Mouse (Mus musculus): ENCODE results near the gene Fahd1. TPM values are rescaled to one million over a fixed set of nuclear protein-coding genes. Genes with fewer than 3 reads are reported as not detected.
A peak's percentile ranks its signal among the peaks of the same experiment; 100 is the strongest.

Gene Fahd1
- polyA plus RNA-seq (2015; fragmentation: Nextera tagmentation; extraction: Ambion mirVana): 46.3 and 47.3 TPM in 2 replicates

DNA sequence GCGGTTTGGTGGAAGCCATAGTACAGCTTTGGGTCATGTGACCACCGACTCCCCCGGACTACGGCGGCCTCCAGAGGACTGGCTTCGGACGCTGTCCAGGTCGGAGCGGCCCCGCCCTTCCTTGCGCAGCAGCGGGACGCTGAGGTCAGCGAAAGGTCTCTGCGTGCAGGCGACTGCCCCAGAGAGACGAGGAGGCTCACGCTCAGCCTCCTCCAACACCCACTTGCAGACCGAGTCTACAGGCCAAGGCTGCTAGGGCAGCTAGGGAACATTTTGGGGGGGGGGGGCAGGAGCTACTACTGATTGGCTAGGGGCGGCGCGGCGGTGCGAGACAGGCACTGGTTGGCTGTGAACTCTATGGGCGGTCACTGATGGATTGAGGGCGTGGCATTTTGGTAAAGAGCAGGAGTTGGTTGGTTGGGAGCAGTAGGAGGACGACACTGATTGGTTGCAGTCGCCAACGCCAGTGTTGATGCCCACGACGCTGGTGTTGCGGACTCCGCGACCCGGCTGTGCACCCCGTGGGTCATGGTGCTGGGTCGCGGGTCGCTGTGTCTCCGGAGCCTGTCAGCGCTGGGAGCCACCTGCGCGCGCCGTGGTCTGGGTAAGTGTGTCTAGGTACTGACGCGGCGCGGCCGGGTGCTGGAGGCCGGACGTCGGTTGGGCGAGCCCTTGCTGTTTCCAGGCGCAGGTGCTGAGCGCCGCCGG is at the start of gene Fahd1:
Gene Fahd1 (minus strand): TSS at position 300 of the 708 bp plus-strand sequence.
- Histone ChIP-seq H3K9me3 (replicated peaks; ENCODE audit: control insufficient read depth, low read length) (no peaks in the 10 kb centered on the region), H3K36me3 (ENCODE audit: control insufficient read depth, insufficient read depth) (peaks cover 20% of the 10 kb centered on the region), H3K9ac (ENCODE audit: low read depth, low read length) (peak within 1 kb of the TSS; percentile 93), H3K27ac (ENCODE audit: low read length) (peak within 1 kb of the TSS; percentile 99), H3K4me3 (ENCODE audit: low read depth, low read length) (peak within 1 kb of the TSS; percentile 98), H3K4me2 (ENCODE audit: low read depth, low read length) (peak within 1 kb of the TSS; percentile 87), H3K4me1 (ENCODE audit: control insufficient read depth, low read depth, low read length) (peaks cover 15% of the 10 kb centered on the region), H3K27me3 (ENCODE audit: control insufficient read depth, insufficient read depth, low read depth, low read length) (no peaks in the 10 kb centered on the region)
- peak; percentile 89 for ATAC-seq (ENCODE audit: low read depth)
- under 1% methylated on average over 58 of the region's 58 CpGs for WGBS (ENCODE audit: insufficient replicate concordance)

DNA sequence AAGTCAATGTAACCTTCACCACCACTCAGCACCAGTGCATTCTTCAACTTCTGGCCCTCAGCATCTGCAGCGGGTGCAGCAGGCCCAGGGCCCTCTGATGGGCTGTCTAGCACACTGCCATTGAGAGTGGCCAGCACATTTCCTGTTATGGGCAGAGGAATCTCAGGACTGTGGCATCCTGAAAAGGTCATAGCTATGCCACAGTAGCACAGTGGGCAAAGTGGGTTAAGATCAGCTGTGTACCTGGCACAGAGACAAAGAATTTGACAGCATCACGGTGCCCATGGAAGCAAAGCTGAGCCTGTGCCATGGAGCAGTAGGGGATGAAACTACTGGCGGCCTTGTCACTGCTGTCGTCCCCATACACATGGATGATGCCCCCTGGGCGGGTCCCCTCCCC is 49.0 kb upstream of the Fahd1 start:
- H3K9ac ChIP-seq (ENCODE audit: low read depth, low read length): no peak overlapping the region
- H3K4me3 ChIP-seq (ENCODE audit: low read depth, low read length): no peak overlapping the region
- no peaks in the 10 kb centered on the region for H3K9me3 ChIP-seq (replicated peaks; ENCODE audit: control insufficient read depth, low read length)
- WGBS (ENCODE audit: insufficient replicate concordance): 69% methylated on average over 5 of the region's 5 CpGs
- peaks cover 55% of the 10 kb centered on the region for H3K4me1 ChIP-seq (ENCODE audit: control insufficient read depth, low read depth, low read length)
- no peak for ATAC-seq (ENCODE audit: low read depth)
- H3K27ac ChIP-seq (ENCODE audit: low read length): 0 out of 2 replicates have a peak overlapping the region, but pooled peaks have one; percentile 23
- peaks cover 50% of the 10 kb centered on the region for H3K36me3 ChIP-seq (ENCODE audit: control insufficient read depth, insufficient read depth)
- no peaks in the 10 kb centered on the region for H3K27me3 ChIP-seq (ENCODE audit: control insufficient read depth, insufficient read depth, low read depth, low read length)
- no peak overlapping the region for H3K4me2 ChIP-seq (ENCODE audit: low read depth, low read length)

DNA sequence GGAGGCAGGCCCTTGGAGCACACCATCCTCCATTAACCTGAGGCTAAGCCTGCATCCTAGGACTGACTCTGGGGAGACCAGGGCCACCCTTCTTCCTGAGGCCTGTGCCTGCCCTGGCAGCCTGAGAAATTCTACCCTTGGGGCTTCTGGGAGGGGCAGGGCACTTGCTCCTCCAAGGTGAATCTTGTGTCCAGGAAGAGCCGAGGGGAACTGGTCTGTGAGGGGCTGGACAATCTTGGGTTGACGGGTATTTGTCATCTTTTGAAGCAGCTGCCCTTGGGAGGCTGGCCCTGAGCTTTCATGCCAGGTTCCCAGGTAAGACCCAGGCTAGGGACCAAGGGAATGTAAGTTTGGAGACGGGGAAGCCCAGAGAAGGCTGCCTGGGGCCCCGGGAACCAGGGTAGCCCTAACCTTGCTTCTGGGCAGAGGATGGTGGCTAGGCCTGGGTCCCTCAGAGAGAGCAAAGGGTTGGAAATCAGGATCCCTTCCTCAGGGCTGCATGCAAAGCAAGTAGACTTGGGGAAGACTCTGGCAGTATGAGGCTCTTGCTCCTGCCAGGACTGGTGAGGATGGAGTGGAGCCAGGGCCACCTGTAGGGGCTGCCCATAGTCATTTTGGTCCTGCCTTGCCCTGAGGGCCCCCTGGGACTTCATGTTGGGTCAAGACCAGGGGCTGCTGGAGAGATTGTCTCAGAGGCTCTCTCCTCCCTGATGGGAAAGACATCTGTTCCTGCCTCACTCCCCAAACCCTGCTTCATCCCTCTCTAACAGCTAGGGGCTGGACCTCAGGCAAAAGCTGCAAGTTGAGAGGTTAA is 48.1 kb upstream of the Fahd1 start:
- ATAC-seq (ENCODE audit: low read depth): no peak
- Histone ChIP-seq H3K4me1 (ENCODE audit: control insufficient read depth, low read depth, low read length) (peaks cover 55% of the 10 kb centered on the region), H3K9me3 (replicated peaks; ENCODE audit: control insufficient read depth, low read length) (no peaks in the 10 kb centered on the region), H3K4me3 (ENCODE audit: low read depth, low read length) (no peak overlapping the region), H3K27ac (ENCODE audit: low read length) (peak overlapping the region; percentile 35), H3K27me3 (ENCODE audit: control insufficient read depth, insufficient read depth, low read depth, low read length) (no peaks in the 10 kb centered on the region), H3K9ac (ENCODE audit: low read depth, low read length) (no peak overlapping the region; the same call in 1 of the 2 replicates), H3K4me2 (ENCODE audit: low read depth, low read length) (no peak overlapping the region), H3K36me3 (ENCODE audit: control insufficient read depth, insufficient read depth) (peaks cover 43% of the 10 kb centered on the region)
- 71% methylated on average over 4 of the region's 4 CpGs for WGBS (ENCODE audit: insufficient replicate concordance)

DNA sequence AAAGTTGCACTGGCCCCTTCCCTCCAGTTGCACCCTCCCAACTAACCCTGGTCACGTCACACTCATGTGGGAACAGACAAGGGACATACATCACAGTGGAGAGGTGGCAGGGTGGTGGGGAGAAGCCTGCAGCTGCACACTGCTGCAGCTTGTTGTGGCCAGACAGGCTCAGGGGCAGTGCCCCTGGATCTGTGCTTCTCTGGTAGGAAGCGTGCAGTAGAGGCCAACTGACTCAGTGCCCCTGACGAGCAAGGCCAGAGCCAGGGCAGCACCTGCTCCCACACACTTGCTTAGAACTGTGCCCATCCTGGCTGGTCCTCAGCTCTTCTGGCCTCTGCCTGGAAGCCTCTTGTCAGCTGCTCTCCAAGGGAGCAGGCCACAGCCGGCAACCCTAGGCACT is 47.4 kb upstream of the Fahd1 start:
- Histone ChIP-seq H3K9me3 (replicated peaks; ENCODE audit: control insufficient read depth, low read length) (no peaks in the 10 kb centered on the region), H3K27ac (ENCODE audit: low read length) (peak overlapping the region; percentile 35), H3K4me2 (ENCODE audit: low read depth, low read length) (peak overlapping the region; percentile 96), H3K4me1 (ENCODE audit: control insufficient read depth, low read depth, low read length) (peaks cover 51% of the 10 kb centered on the region), H3K27me3 (ENCODE audit: control insufficient read depth, insufficient read depth, low read depth, low read length) (no peaks in the 10 kb centered on the region), H3K36me3 (ENCODE audit: control insufficient read depth, insufficient read depth) (peaks cover 48% of the 10 kb centered on the region), H3K9ac (ENCODE audit: low read depth, low read length) (peak overlapping the region; percentile 23; the same call in 1 of the 2 replicates), H3K4me3 (ENCODE audit: low read depth, low read length) (peak overlapping the region; percentile 96; the same call in 1 of the 2 replicates)
- no peak for ATAC-seq (ENCODE audit: low read depth)
- 80% methylated on average over 4 of the region's 4 CpGs for WGBS (ENCODE audit: insufficient replicate concordance)

DNA sequence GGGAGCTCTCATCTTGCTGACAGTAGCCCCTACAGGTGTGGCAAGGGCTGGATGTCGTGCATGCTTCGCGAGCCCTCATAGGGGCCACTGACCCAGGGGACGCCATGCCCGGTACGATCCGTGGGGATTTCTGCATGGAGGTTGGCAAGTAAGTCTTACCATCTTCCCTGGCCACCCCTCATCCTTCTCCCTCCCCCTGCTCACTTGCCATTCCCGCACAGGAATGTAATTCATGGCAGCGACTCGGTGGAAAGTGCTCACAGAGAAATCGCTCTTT is 46.8 kb upstream of the Fahd1 start:
- H3K27me3 ChIP-seq (ENCODE audit: control insufficient read depth, insufficient read depth, low read depth, low read length): no peaks in the 10 kb centered on the region
- no peak for ATAC-seq (ENCODE audit: low read depth)
- peak overlapping the region; percentile 87 for H3K27ac ChIP-seq (ENCODE audit: low read length)
- H3K9ac ChIP-seq (ENCODE audit: low read depth, low read length): peak overlapping the region; percentile 93
- H3K4me1 ChIP-seq (ENCODE audit: control insufficient read depth, low read depth, low read length): peaks cover 44% of the 10 kb centered on the region
- 42% methylated on average over 11 of the region's 11 CpGs for WGBS (ENCODE audit: insufficient replicate concordance)
- no peaks in the 10 kb centered on the region for H3K9me3 ChIP-seq (replicated peaks; ENCODE audit: control insufficient read depth, low read length)
- H3K4me2 ChIP-seq (ENCODE audit: low read depth, low read length): peak overlapping the region; percentile 96
- peaks cover 52% of the 10 kb centered on the region for H3K36me3 ChIP-seq (ENCODE audit: control insufficient read depth, insufficient read depth)
- H3K4me3 ChIP-seq (ENCODE audit: low read depth, low read length): peak overlapping the region; percentile 96

DNA sequence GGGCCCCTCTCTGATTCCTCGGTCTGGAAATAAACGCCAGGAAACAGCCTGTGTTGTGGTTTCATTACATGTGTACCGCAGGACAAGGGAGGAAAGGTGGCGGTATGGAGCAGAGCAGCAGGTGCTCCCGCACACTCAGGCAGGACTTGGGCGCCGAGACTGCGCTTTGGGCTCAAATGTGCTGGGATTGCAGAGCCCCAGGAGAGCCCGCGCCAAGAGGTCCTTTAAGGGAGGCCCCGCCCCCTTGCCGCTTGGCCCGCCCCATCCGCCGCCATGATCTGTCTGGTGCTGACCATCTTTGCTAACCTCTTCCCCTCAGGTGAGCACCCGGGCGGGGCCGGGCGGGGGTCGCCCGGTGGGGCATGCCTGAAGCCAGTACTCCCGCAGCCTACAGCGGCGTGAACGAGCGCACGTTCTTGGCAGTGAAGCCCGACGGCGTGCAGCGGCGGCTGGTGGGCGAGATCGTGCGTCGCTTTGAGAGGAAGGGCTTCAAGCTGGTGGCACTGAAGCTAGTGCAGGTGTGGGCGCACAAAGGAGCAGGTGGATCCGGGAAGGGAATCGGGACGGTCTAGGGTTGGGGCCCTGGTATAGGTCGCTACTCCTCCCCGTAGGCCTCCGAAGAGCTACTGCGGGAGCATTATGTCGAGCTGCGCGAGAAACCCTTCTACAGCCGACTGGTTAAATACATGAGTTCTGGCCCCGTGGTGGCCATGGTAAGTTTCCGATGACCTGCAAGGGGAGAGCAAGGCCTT is 46.3 kb upstream of the Fahd1 start, which contains the start of gene Nme3:
Gene Nme3 (plus strand): TSS at position 260 of the 752 bp plus-strand sequence.
- Histone ChIP-seq H3K9me3 (replicated peaks; ENCODE audit: control insufficient read depth, low read length) (no peaks in the 10 kb centered on the region), H3K27ac (ENCODE audit: low read length) (peak within 1 kb of the TSS; percentile 87), H3K4me1 (ENCODE audit: control insufficient read depth, low read depth, low read length) (peaks cover 39% of the 10 kb centered on the region), H3K4me3 (ENCODE audit: low read depth, low read length) (peak within 1 kb of the TSS; percentile 96), H3K4me2 (ENCODE audit: low read depth, low read length) (peak within 1 kb of the TSS; percentile 96), H3K36me3 (ENCODE audit: control insufficient read depth, insufficient read depth) (peaks cover 50% of the 10 kb centered on the region), H3K9ac (ENCODE audit: low read depth, low read length) (peak within 1 kb of the TSS; percentile 93), H3K27me3 (ENCODE audit: control insufficient read depth, insufficient read depth, low read depth, low read length) (no peaks in the 10 kb centered on the region)
- WGBS (ENCODE audit: insufficient replicate concordance): 1% methylated on average over 49 of the region's 50 CpGs
- ATAC-seq (ENCODE audit: low read depth): peak; percentile 82

DNA sequence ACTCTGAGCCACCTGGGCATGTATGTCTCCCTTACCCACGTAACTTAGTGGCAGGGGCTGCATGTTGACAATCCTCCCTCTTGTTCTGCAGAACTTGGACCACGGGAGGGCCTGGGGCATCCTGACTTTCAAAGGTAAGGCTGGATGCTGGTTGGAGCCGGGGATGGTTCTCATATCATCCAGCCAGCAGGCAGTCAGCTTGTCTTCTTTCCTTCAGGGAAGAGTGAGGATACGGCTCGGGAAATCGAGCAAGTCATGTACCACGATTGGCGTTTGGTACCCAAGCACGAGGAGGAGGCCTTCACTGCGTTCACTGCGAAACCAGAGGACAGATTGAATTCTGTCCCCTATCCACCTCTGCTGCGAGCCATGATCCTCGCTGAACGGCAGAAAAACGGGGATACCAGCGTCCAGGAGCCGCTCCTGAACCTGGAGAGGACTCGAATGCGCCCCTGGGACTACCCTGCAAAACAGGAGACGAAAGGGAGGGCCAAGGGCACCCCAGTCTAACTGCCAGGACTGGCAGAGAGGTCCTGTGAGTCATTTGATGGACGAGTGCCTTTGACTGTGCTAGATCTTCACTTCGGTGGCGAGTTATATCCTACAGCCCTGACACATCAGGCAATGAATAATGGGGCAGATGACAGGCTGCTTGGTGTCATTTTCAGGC is 45.5 kb upstream of the Fahd1 start:
- Histone ChIP-seq H3K4me1 (ENCODE audit: control insufficient read depth, low read depth, low read length) (peaks cover 36% of the 10 kb centered on the region), H3K27ac (ENCODE audit: low read length) (peak overlapping the region; percentile 87), H3K4me3 (ENCODE audit: low read depth, low read length) (peak overlapping the region; percentile 96), H3K9ac (ENCODE audit: low read depth, low read length) (peak overlapping the region; percentile 93), H3K9me3 (replicated peaks; ENCODE audit: control insufficient read depth, low read length) (no peaks in the 10 kb centered on the region), H3K36me3 (ENCODE audit: control insufficient read depth, insufficient read depth) (peaks cover 50% of the 10 kb centered on the region), H3K4me2 (ENCODE audit: low read depth, low read length) (peak overlapping the region; percentile 96), H3K27me3 (ENCODE audit: control insufficient read depth, insufficient read depth, low read depth, low read length) (no peaks in the 10 kb centered on the region)
- ATAC-seq (ENCODE audit: low read depth): no peak
- WGBS (ENCODE audit: insufficient replicate concordance): 6% methylated on average over 23 of the region's 23 CpGs

DNA sequence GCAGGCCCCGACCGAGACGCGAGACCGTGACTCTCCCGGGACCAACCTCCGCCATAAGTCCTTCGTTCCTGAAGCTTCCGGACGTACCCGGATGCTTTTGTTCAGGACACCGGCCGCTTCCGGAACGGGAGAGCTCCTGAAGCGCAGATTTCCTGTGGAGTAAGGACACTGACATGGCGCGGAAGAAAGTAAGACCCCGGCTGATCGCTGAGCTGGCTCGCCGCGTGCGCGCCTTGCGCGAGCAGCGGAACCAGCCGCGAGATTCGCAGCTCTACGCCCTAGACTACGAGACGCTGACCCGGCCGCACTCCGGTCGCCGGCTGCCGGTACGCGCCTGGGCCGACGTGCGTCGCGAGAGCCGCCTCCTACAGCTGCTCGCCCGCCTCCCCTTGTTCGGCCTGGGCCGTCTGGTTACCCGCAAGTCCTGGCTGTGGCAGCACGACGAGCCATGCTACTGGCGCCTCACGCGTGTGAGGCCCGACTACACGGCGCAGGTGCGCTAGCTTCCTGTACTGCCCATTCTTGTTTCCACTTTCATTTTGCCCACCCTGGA is 44.9 kb upstream of the Fahd1 start, which contains the start of the genes Eme2 and Mrps34:
Gene Eme2 (minus strand): TSS at position 93 of the 553 bp plus-strand sequence.
Gene Mrps34 (plus strand): TSS at position 122 of the 553 bp plus-strand sequence.
- H3K4me3 ChIP-seq (ENCODE audit: low read depth, low read length): peak within 1 kb of the TSS; percentile 96
- H3K4me1 ChIP-seq (ENCODE audit: control insufficient read depth, low read depth, low read length): peaks cover 39% of the 10 kb centered on the region
- WGBS (ENCODE audit: insufficient replicate concordance): under 1% methylated on average over 62 of the region's 62 CpGs
- peak within 1 kb of the TSS; percentile 93 for H3K9ac ChIP-seq (ENCODE audit: low read depth, low read length)
- no peaks in the 10 kb centered on the region for H3K9me3 ChIP-seq (replicated peaks; ENCODE audit: control insufficient read depth, low read length)
- peak within 1 kb of the TSS; percentile 87 for H3K27ac ChIP-seq (ENCODE audit: low read length)
- no peaks in the 10 kb centered on the region for H3K27me3 ChIP-seq (ENCODE audit: control insufficient read depth, insufficient read depth, low read depth, low read length)
- peak within 1 kb of the TSS; percentile 96 for H3K4me2 ChIP-seq (ENCODE audit: low read depth, low read length)
- H3K36me3 ChIP-seq (ENCODE audit: control insufficient read depth, insufficient read depth): peaks cover 50% of the 10 kb centered on the region
- peak; percentile 46 for ATAC-seq (ENCODE audit: low read depth)

Data from liver, embryonic 16.5 days (tissue).